Mouse (Mus musculus) megakaryocyte, adult 5-6 weeks (primary cell): ENCODE measurements around the gene Hfe2. TPM values are rescaled to one million over a fixed set of nuclear protein-coding genes. Genes with fewer than 3 reads are reported as not detected.
"Not testable (repeated sequence)": the region's sequence is repeated elsewhere in the genome, so short reads cannot be mapped to it uniquely, and the experiment has no call there.

ENCODE experiments used
- ATAC-seq: 2 replicates; pipeline ENCODE4 v1.8.0; 2016; ENCODE audit warnings: mild to moderate bottlenecking, inconsistent platforms; ENCODE audit not compliant: poor library complexity, severe bottlenecking
- total RNA-seq, 2 experiments: library from RNA; stranded (forward) in 1 of 2; stranded (reverse) in 1 of 2; fragments of 153-499, 151-499 nt in 1 of 2; fragments of 221-1000, 200-1000 nt in 1 of 2; gene quantifications; 2 replicates each; pipeline versions ENCODE4 v1.2.3 to v1.2.4; 2015 to 2017

Hfe2 gene
- total RNA-seq, 2 experiments from 2014 or later = not detected

DNA sequence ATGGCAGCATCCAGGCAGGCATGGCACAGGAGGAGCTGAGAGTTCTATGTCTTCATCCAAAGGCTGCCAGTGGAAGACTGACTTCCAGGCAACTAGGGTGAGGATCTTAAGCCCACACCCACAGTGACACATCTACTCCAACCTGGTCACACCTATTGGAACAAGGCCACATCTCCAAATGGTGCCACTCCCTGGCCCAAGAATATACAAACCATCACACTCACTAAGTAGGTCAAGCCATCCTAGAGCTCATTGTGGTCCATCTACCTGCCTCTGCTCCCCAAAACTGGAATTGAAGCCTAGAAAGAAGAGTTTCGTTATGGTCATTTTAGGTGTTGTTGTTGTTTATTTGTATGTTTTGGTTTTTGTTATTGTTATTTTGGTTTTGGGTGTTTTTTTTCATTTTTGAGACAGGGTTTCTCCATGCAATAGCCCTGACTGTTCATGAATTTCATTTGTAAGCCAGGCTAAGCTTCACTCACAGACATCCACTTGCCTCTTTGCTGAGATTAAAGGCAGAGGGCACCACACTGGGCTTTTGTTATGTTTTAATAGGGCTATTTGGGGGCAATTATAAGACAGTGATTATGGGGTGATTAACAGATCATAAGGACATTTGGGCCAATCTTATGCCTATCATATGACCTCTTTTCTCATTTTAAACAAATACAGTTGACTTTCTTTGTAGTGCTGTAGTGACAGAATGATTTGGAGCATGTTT lies 29.3 kb upstream of the Hfe2 start:
- no peak for ATAC-seq

DNA sequence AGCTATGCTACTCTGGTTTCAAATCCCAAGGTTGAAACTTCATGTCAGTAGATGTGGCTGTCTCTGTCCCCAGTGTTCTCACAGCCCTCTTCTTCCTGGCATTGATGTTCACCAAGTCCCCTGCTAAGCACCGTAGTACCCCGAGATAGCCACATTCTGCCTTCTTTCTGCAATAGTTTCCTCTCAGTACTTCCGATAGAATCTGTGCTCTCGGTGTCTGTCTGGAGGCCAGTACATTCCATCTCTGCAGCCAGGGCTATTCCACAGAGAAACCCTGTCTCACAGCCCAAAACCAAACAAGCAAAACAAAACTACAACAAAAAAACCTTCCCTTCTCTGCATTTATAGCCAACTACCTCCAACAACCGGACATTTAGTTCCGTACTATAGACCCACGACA lies 28.8 kb upstream of the Hfe2 start:
- ATAC-seq = no peak

DNA sequence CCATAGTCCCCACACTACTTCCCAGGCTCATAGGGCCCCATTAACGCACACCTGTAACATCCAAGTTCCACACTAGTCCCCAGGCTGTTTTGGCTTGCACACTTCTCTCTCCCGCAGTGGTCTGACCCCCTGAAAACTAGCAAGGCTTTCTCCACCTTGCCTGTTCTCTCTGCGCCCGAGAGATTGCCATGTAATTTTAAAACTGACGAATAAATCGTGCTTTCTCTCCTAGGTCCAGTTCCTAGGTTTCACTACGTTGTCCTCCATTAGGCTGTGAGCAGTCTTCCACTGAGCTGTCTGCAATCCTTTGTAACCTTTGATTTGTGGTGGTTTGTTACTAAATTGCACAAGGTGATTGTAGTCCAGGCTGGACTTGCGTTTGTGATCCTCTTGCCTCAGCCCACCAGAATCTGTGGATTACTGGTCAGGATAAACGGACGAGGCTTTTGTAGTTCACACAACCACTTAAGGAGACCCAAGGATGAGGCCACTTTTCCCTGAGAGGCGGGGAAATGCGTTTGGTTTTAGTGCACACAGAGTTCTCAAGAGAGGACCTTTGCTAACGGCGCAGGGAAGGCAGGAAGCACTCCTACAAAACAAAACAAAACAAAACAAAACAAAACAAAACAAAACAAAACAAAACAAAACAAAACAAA lies 28.2 kb upstream of the Hfe2 start:
- ATAC-seq = not testable (repeated sequence)

DNA sequence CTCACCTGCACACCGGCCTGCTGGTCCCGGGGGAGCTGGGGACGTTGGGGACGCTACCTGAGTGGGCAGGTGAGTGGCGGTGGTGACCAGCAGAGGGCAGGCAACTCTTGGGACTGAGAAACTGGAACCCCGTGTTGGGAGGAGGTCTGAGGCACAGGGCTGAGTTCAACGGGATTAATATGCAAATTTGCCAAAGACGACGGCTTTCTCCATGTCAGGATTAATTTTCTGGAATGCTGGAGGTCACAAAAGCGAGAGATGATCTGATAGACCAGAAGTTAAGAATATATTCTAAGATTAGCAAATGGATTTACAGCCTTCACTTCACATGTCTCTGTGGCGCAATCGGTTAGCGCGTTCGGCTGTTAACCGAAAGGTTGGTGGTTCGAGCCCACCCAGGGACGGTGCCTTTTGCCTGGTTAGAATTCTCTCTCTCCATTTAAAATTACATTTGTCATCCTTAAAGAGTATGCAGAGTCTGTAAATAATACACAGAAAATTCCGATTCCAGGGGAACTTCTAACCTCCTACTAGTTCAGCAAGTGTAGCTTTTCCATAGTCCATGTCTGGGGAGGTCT lies 27.4 kb upstream of the Hfe2 start:
- peak; percentile 45 for ATAC-seq

DNA sequence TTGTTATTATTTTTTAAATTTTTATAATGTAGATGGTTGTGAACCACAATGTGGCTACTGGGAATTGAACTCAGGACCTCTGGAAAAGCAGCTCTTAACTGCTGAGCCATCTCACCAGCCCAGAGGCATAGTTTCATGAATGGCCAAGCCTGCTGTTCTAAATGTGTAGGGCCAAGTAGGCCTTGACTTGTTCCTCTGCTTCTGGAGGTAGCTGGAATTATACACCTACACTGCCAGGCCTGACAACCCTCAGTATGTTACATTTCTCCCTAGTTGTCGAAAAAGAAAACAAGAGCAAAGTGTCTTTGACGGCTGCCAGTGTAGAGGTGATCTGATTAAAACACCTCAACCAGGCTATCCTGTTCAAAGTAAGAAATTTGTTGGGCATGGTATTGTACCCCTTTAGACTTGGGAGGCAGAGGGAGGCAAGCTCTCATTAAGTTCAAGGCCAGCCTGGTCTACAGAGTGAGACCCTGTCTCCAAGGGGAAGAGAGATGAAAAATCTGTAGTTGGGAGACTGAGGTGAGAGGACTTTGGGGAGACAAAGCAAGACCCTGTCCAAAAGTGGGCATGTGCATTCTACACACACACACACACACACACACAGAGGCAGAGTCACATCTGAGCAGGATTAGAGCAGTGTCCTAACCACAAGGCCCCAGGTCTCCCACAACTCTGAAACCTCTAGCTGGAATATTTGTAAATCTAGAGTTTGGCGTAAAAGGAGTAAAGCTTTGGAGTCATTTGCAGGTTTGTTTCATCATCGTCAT lies 26.3 kb upstream of the Hfe2 start:
- ATAC-seq = no peak

DNA sequence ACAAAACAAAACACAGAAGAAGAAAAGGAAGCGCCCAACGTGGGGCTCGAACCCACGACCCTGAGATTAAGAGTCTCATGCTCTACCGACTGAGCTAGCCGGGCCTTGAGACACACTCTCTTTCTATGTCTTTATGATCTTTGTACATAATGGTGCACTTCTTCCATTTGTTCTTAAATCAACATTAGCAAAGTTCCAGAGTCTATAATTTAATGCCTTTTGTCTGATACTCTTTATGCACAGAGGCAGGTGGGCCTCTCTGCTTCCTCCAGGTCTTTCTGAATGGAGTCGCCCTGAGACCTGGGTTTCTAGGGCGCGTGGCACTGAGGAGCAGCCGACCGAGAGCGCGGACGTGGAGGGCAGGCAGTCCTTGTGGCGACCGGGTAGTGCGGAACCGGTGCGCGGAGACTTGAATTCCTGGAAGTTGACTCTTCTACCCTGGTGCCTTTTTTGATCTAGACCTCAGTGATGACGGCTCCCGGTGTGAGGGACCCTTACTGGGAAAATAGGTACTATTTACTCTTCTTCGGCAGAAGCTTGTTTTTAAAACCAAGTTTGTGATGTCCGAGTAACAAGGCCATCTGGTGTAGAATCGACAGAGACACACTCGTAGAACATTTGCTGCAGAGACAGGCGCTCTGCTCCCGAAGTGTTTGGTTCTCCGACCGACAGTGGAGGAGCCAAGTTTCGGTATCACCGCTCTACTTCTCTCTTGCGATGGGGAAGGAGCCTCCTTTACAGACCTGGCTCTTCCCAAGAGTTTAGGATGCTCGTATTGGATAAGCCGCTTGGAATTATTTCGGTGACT lies 25.3 kb upstream of the Hfe2 start:
- peak; percentile 46 for ATAC-seq

DNA sequence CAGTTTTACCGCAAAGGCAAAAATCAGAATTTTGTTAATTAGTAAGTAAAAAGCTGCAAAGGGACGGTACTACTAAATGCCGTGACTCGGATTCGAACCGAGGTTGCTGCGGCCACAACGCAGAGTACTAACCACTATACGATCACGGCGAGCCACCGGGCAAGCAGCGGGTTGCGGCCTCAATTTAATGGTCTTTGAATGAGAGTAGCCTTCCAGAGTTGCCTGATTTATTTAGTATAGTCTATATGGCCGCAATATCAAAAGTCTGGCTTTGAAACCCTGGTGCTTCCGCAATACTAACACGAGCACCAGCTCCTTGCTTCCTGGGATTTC lies 24.7 kb upstream of the Hfe2 start:
- ATAC-seq = peak; percentile 46

DNA sequence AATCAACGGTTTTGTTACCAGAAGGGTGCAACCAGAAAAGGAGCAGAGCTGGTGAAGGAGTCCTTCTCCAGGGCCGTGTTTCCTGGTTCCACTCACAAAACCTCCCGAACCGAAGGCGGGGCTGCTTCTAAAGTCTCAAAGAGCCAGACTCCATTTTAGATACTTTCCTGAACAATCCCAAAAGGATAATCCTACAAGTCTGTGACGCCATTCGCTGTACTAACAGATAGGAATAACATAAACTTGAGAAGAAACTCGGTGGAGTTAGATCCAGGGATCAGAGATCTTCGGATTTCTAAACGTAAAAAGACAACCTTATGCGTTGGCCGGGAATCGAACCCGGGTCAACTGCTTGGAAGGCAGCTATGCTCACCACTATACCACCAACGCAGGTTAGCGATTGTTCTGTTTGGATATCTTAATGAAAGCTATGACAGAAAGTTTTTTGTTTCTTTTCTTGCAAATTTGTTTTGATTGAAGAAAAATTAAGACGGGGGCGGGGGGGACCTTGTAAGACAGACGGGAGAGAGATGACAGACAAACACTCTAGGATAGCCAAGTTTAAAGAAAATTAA lies 24.2 kb upstream of the Hfe2 start:
- peak; percentile 25 for ATAC-seq

DNA sequence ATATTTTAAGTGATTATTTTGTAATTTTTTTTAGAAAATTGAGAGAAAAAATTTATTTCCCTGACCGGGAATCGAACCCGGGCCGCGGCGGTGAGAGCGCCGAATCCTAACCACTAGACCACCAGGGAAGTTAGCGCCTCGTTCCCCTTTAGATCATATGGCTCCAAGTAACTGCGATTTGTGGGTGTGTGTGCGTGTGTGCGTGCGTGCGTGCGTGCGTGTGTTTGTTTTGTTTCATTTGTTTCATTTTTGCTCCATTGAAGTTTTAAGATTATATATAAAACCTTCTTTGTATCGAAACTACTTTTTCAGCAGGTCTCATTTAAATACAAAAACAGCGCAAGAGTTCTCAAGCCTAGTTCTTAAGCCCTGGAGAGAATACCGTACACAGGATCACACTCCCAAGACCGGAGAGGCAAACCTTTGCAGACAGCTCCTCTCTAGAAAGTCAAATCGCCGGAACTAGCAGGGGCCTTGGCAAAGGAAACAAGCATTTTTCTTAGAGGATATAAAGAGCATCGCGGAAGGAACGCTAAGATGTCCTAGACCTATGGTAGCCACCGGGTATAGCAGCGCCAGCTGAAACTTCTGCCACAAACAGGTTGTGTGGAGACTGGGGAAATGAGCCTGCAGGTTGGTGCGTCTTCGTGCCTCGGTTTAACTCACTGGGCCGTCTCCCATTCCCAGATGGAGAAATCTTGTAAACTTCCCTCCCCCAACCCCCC lies 23.4 kb upstream of the Hfe2 start:
- peak; percentile 23; the same call in 1 of the 2 replicates for ATAC-seq

DNA sequence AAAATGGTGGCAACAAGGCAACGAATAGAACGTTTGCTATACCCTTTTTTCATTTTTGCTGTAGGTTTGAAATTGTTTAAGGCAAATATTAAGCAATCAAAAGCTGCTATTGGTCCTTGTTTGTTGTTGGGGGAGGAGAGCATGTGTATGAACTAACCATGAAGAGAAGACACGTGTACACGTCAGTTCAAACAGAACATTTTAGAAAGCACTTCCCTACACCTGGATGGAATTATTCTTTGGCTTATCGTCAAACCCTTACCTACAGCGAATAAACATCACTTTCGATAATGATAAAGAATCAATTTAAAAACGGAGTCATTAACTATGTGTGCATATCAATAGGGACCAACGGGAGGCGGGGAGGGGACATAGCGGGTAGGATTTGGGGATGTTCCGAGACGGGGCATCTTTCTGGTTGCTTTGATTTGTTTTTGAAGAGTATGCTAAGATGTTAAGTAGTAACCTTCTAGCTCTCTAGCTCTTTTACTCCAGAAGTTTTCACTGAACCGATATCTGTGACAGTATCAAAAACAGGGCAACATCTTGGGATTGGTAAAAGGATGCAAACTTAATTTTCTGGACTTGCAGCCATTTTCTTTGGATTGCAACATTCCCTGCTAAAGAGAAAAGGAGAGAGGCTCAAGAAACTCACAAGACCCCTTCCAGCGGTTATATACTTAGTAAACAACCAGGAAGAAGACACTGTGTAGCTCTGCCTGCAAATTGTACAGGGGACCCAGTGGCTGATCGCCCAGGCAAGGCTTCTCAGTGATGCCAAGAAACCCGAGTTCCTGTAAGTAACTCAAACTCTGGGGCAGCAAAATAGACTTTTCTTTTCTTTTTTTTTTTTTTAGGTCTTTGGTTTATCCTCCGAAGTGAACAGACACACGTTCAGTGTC lies 22.5 kb upstream of the Hfe2 start:
- no peak for ATAC-seq

DNA sequence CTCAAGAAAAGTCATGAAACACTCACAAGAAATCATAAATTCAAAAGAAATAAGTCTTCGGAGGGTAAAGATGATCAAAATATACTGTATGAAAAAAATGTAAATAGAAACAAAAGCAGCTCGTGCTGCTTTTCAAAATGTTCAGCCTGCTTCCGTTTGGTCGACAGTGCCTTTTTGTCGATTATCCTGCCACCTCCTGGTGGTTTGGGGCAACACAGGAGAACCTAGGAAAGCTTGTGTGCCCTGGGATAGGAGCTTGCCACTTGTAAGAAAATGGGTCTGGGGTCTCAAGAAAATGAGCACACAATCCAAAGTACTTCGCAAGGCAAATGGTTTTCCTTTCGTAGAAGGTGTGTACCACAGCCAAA lies 21.9 kb upstream of the Hfe2 start:
- ATAC-seq = peak; percentile 58

DNA sequence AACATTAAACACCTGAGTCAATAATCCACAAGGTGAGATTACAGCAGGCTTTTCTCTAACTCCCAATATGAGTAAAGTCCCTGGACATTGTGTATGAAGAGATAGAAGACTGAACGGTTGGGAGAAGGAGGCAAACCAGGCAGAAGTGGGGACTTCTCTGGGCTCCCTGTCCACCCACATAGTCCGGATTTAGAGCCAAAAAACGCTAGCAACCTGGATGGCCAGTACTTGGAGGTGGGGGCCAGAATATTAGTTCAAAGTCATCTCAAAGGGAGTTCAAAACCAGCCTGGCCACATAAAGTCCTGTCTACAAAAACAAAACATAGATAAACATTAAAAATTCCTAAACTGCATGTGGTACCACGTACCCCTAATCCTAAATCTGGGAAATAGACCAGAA lies 21.0 kb upstream of the Hfe2 start:
- no peak for ATAC-seq

DNA sequence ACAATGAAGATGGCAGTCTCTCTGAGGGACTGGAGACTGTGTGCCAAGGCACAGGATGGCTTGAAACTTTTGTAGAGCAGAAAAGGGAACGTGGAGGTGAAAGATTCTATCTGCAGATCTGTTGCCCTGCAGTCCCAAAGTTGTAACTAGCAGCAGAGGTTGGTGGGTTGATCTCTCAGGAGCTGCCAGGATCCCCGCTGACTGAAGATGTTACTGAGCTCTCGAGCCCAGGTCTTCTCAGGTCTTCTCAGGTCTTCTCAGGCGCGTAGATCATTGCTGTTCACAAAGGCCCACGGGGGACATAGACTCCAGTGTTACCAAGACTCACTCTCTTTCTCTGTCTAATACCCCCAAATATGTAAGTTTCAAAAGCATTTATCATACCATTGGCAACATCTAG lies 20.0 kb upstream of the Hfe2 start:
- ATAC-seq = no peak

DNA sequence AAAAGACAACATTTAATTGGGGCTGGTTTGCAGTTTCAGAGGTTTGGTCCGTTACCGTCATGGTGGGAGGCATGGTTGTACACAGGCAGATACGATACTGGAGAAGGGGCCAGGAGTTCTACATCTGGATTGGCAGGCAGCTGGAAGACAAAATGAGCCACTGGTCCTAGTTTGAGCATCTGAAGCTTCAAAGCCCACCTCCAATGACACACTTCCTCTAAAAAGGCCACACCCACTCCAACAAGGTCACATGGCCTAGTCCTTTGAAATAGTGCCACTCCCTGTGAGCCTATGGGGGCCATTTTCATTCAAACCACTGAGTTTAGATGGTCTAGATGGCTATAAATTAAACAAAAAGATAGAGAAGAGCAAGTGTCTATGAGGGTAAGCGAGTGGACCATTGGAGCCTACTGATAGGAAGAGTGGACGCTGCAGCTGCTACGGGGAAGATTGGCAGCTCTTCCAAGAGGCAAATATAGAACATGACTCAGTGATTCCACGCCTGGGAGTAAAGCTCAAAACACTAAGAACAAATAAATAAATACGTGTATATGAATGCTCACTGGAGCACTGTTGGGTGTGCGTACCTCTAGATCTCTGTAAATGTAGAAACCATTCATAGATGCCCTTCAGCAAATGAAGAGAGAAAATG lies 18.4 kb upstream of the Hfe2 start:
- ATAC-seq = no peak

DNA sequence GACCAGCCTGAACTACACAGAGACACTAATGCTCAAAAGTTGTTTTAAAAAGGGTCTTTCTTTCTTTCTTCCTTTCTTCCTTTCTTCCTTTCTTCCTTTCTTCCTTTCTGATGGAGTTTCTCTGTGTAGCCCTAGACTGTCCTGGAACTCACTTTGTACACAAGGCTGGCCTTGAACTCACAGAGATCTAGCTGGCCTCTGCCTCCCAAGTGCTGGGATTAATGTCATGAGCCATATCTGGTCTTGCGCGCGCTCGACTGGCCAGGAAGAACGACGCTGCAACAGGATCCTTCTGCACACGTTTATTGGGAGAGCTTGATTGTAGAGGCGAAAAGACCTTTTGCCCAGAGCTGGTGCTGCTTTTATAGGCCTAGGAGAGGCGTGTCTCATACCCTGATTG lies 17.0 kb upstream of the Hfe2 start:
- ATAC-seq = not testable (repeated sequence)

DNA sequence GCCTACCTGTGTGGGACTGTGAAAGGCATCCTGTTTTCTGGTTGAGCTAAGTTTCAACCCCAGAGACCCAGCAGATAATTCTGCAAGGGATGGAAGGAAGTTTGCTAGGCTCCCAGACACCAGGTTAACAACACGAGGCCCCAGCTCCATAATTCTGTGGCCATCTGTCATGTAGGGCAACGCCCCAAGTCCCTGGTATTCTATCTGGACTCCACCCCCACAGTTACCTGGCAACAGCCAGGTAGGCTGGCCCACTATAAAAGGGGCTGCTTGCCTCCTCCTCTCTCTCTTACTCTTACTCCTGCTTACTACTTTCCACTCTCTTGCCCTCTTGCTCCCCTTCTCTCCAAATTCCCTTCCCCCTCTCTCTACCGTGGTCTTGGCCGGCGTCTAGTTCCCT lies 4.8 kb upstream of the Hfe2 start:
- ATAC-seq = no peak

DNA sequence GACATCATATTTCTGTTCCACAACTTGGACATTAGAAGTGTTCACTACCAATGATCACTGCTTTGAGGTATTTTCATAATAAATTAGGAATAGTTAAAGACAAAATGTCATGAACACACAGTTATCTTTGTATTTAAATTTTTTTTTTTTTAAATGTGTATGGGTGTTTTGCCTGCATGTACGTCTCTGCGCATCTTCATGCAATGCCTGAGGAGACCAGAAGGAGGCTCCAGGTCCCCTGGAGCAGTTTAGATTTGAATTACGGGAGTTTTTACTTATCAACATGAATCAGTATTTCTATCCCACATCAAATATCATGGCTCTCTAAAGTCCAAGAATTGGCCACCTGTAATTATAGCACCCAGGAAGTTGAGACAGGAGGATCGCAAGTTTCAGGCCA lies 2.8 kb upstream of the Hfe2 start:
- no peak for ATAC-seq

DNA sequence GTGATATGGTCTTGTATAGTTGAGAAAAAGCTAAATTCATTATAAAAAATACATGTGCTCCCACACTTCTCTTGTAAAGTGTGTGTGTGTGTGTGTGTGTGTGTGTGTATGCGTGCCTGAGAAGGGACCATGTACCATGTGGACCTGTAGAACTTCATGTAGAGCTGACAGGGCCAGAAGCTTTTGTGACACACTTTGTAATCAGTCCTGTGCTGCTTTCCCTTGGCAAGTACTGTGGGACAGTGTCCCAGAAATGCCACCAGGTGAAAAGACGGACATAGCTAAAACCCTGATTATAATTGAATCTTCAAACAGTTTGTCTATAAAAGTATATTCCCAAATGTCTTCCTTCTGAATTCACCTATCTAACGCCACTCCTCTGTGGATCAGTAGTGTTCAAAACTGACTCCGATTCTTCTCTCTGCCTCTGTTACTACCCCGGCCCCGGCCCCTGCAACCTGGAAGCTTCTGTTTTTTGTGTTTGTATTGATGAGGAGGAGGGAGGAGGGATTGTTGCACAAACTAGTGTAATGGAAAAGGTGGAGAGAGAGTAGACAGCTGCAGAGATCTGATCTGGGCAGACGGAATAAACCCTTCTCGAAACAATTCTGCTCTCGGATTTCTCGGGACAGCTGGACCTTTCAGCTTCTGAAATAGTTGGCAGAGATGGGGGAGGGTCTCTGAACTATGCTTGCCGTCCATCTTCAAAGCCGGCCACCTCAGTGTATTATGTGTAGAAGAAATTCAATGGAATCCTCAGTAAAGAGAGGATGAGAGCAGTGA lies 753 bp upstream of the Hfe2 start:
- no peak for ATAC-seq
